21 mouse cellular contexts compared by ENCODE assay signal in genomic region chr5:72698818-72699499, GRCm38 (mm10). TPM values are rescaled to one million over a fixed set of nuclear protein-coding genes. Genes with fewer than 3 reads are reported as not detected.
DNase-seq lines count a peak whose midpoint lies in the region; ATAC-seq and TF ChIP-seq lines count a peak whose summit lies in the region.
"Had no signal": no experiment of that assay in that cellular context is flagged by ENCODE, and none has a peak within 500 bp of the region (broad histone marks: within the 10 kb centered on the region; RNA-seq: fewer than 3 reads in every experiment).

No protein-coding gene starts in this region.

- TF ChIP-seq POLR2A in limb, embryonic 14.5 days (IDR thresholded peaks at IDR 0.05; ENCODE audit: borderline replicate concordance, extremely low read depth, insufficient read depth, insufficient read length): no peak
- TF ChIP-seq POLR2A in brain, embryonic 14.5 days (IDR thresholded peaks at IDR 0.05; ENCODE audit: borderline replicate concordance, extremely low read depth, insufficient read depth, insufficient read length, poor library complexity, severe bottlenecking): no peak

- no peak overlapping the region for H3K4me3 ChIP-seq in limb, embryonic 14.5 days (replicated peaks; ENCODE audit: low read length)
- no peak overlapping the region for H3K4me3 ChIP-seq in limb, embryonic 10.5 days
- no peak overlapping the region for H3K4me3 ChIP-seq in limb, embryonic 15.5 days
- H3K4me3 ChIP-seq: gastrocnemius, adult 2 months; megakaryocyte, embryonic 14.5 days had no signal

- H3K4me1 ChIP-seq in limb, embryonic 14.5 days (ENCODE audit: control insufficient read depth, insufficient read depth, low read length): peaks cover 15% of the 10 kb centered on the region
- peaks cover 6% of the 10 kb centered on the region; the same call in 1 of the 2 replicates for H3K4me1 ChIP-seq in limb, embryonic 10.5 days
- H3K4me1 ChIP-seq in limb, embryonic 15.5 days: 0 out of 2 replicates have a peak, but pooled peaks cover 11% of the 10 kb centered on the region
- H3K4me1 ChIP-seq: megakaryocyte, embryonic 14.5 days had no signal

- no peaks in the 10 kb centered on the region for H3K36me3 ChIP-seq in limb, embryonic 14.5 days (ENCODE audit: control insufficient read depth, insufficient read depth, low read length)
- no peaks in the 10 kb centered on the region for H3K36me3 ChIP-seq in limb, embryonic 10.5 days
- no peaks in the 10 kb centered on the region for H3K36me3 ChIP-seq in limb, embryonic 15.5 days
- H3K36me3 ChIP-seq: G1E had no signal

- no peaks in the 10 kb centered on the region for H3K9me3 ChIP-seq in limb, embryonic 14.5 days (ENCODE audit: control insufficient read depth, low read length)
- no peaks in the 10 kb centered on the region for H3K9me3 ChIP-seq in limb, embryonic 10.5 days (replicated peaks)
- H3K9me3 ChIP-seq in limb, embryonic 15.5 days: no peaks in the 10 kb centered on the region

- H3K27ac ChIP-seq in limb, embryonic 14.5 days (replicated peaks; ENCODE audit: low read depth, low read length): 0 out of 2 replicates have a peak overlapping the region, but pooled peaks have one; percentile 0
- H3K27ac ChIP-seq in limb, embryonic 10.5 days: no peak overlapping the region
- peak overlapping the region; percentile 2 for H3K27ac ChIP-seq in limb, embryonic 15.5 days
- H3K27ac ChIP-seq: gastrocnemius, adult 2 months had no signal

- 68% methylated on average over 7 of the region's 7 CpGs for WGBS in limb, embryonic 14.5 days
- WGBS in limb, embryonic 10.5 days: 71% methylated on average over 7 of the region's 7 CpGs
- 61% methylated on average over 7 of the region's 7 CpGs for WGBS in limb, embryonic 15.5 days

- peak; percentile 79 for ATAC-seq in frontal cortex, adult (ENCODE audit: low TSS enrichment)
- no peak for ATAC-seq in limb, embryonic 14.5 days (ENCODE audit: low FRiP score, low read depth)
- no peak for ATAC-seq in limb, embryonic 15.5 days (ENCODE audit: insufficient number of reproducible peaks, low FRiP score, low TSS enrichment, low read depth)

- no peaks in the 10 kb centered on the region for H3K27me3 ChIP-seq in limb, embryonic 14.5 days (ENCODE audit: control insufficient read depth, insufficient read depth, low read length)
- H3K27me3 ChIP-seq in limb, embryonic 10.5 days (ENCODE audit: low read depth, poor library complexity, severe bottlenecking): no peaks in the 10 kb centered on the region
- no peaks in the 10 kb centered on the region for H3K27me3 ChIP-seq in limb, embryonic 15.5 days

- no peak overlapping the region for H3K9ac ChIP-seq in limb, embryonic 14.5 days (ENCODE audit: low read depth, low read length, severe bottlenecking)
- no peak overlapping the region for H3K9ac ChIP-seq in limb, embryonic 15.5 days
- H3K9ac ChIP-seq: lung, embryonic 14.5 days had no signal

- TF ChIP-seq CTCF in brain, embryonic 14.5 days (IDR thresholded peaks at IDR 0.05; ENCODE audit: borderline replicate concordance, extremely low read depth, insufficient read depth, insufficient read length): no peak

- DNase-seq in frontal cortex, postnatal 25 days (ENCODE audit: low spot score in 2 of 2): no peak
- no peak for DNase-seq in limb, embryonic 14.5 days (ENCODE audit: low spot score)
- DNase-seq in limb, embryonic 10.5 days (ENCODE audit: low spot score): no peak
- DNase-seq in brain, embryonic 14.5 days (ENCODE audit: low read depth): peak; percentile 41
- DNase-seq in adrenal gland, postnatal 14 days: no peak
- DNase-seq in c-Kit-positive CD71-positive TER-119-positive erythroid progenitor cells, embryonic 14.5 days (ENCODE audit: low spot score): no peak
- DNase-seq: adrenal gland, postnatal 10 days; cerebellum, postnatal 36 days; gastrocnemius, adult 2 months; kidney, adult 11 months; kidney, postnatal 25 days; liver had no signal

- H3K4me2 ChIP-seq in limb, embryonic 14.5 days (replicated peaks; ENCODE audit: low read depth, low read length, severe bottlenecking): no peak overlapping the region
- no peak overlapping the region for H3K4me2 ChIP-seq in limb, embryonic 15.5 days
- H3K4me2 ChIP-seq: lung, embryonic 14.5 days had no signal

RNA-seq across cellular contexts. Expression of gene Nipal1, which starts 51.4 kb away (rescaled TPM):
- polyA plus RNA-seq in limb, embryonic 14.5 days (2012; rRNA removed): 2.3 and 2.4 TPM in 2 replicates
- 12.6 and 16.5 TPM in 2 replicates for polyA plus RNA-seq in limb, embryonic 14.5 days (2014; fragmentation: Nextera tagmentation; extraction: Ambion mirVana)
- 0.76 TPM in 1 of 2 replicates, not detected in the other for polyA plus RNA-seq in limb, embryonic 10.5 days (2016; fragmentation: Nextera tagmentation; extraction: Ambion mirVana)
- 0.52 and 0.54 TPM in 2 replicates for polyA plus RNA-seq in brain, embryonic 14.5 days (2012; rRNA removed)
- 24.8 and 27.7 TPM in 2 replicates for polyA plus RNA-seq in limb, embryonic 15.5 days (2015; fragmentation: Nextera tagmentation; extraction: Ambion mirVana)
- 2.4 and 2.5 TPM in 2 replicates for total RNA-seq in adrenal gland, postnatal 14 days (2021)
- total RNA-seq: gastrocnemius, adult 2 months; heart, adult 8-10 months; left cerebral cortex, adult 18-20 months had no signal
- polyA plus RNA-seq: G1E had no signal

RNA-seq across cellular contexts. Expression of gene Txk, which starts 53.6 kb away (rescaled TPM):
- polyA plus RNA-seq in limb, embryonic 14.5 days (2012; rRNA removed): 0.13 and 0.17 TPM in 2 replicates
- polyA plus RNA-seq in limb, embryonic 14.5 days (2014; fragmentation: Nextera tagmentation; extraction: Ambion mirVana): 0.15 and 0.17 TPM in 2 replicates
- not detected in 2 replicates for polyA plus RNA-seq in limb, embryonic 10.5 days (2016; fragmentation: Nextera tagmentation; extraction: Ambion mirVana)
- 0.07 and 0.08 TPM in 2 replicates for polyA plus RNA-seq in brain, embryonic 14.5 days (2012; rRNA removed)
- polyA plus RNA-seq in limb, embryonic 15.5 days (2015; fragmentation: Nextera tagmentation; extraction: Ambion mirVana): 0.20 and 0.30 TPM in 2 replicates
- 2.3 TPM in 1 of 2 replicates, not detected in the other for total RNA-seq in adrenal gland, postnatal 14 days (2021)
- polyA plus RNA-seq: G1E; lung, embryonic 14.5 days; neural tube, embryonic 11.5 days had no signal

RNA-seq across cellular contexts. Expression of gene Cnga1, which starts 54.9 kb away (rescaled TPM):
- polyA plus RNA-seq in limb, embryonic 14.5 days (2012; rRNA removed): 0.03 TPM in 1 of 2 replicates, not detected in the other
- polyA plus RNA-seq in limb, embryonic 14.5 days (2014; fragmentation: Nextera tagmentation; extraction: Ambion mirVana): not detected in 2 replicates
- not detected in 2 replicates for polyA plus RNA-seq in limb, embryonic 10.5 days (2016; fragmentation: Nextera tagmentation; extraction: Ambion mirVana)
- not detected in 2 replicates for polyA plus RNA-seq in brain, embryonic 14.5 days (2012; rRNA removed)
- not detected in 2 replicates for polyA plus RNA-seq in limb, embryonic 15.5 days (2015; fragmentation: Nextera tagmentation; extraction: Ambion mirVana)
- 0.23 TPM in 1 of 2 replicates, not detected in the other for total RNA-seq in adrenal gland, postnatal 14 days (2021)
- total RNA-seq: gastrocnemius, adult 2 months; heart, adult 8-10 months; left cerebral cortex, adult 18-20 months had no signal
- polyA plus RNA-seq: C2C12; G1E; lung, embryonic 14.5 days; neural tube, embryonic 11.5 days had no signal
